Mouse (Mus musculus) bone marrow macrophage, adult 2 months (primary cell): ENCODE data around the gene Chst8. TPM values are rescaled to one million over a fixed set of nuclear protein-coding genes. Genes with fewer than 3 reads are reported as not detected.

ENCODE experiments used
- H3K27ac ChIP-seq: 2 replicates; pipeline ENCODE4 v1.5.1; 2012; ENCODE audit warnings: low read depth, low read length; ENCODE audit not compliant: insufficient read depth
- H3K4me1 ChIP-seq: 2 replicates; pipeline ENCODE4 v1.6.1; 2012; ENCODE audit warnings: low read length; ENCODE audit not compliant: control insufficient read depth, insufficient read depth
- H3K4me3 ChIP-seq: 2 replicates; pipeline ENCODE4 v1.5.1; 2012; ENCODE audit warnings: mild to moderate bottlenecking, low read length, moderate library complexity; ENCODE audit not compliant: insufficient read depth
- CTCF ChIP-seq: IDR thresholded peaks from 2 replicates; pipeline ENCODE4 v1.5.1; 2012; ENCODE audit warnings: low read depth, mild to moderate bottlenecking, low read length, moderate library complexity
- POLR2A ChIP-seq: IDR thresholded peaks from 2 replicates; pipeline ENCODE4 v1.6.1; 2012; ENCODE audit warnings: mild to moderate bottlenecking, low read depth, low read length, borderline replicate concordance
- polyA plus RNA-seq: library from polyadenylated mRNA; stranded (reverse); fragments of >200 nt; gene quantifications from 2 replicates; pipeline ENCODE4 v1.2.4, GENCODE M21; 2012; ENCODE audit not compliant: missing spikeins, insufficient read depth, insufficient read length

Gene Chst8
- polyA plus RNA-seq, 1 experiment = not detected

DNA sequence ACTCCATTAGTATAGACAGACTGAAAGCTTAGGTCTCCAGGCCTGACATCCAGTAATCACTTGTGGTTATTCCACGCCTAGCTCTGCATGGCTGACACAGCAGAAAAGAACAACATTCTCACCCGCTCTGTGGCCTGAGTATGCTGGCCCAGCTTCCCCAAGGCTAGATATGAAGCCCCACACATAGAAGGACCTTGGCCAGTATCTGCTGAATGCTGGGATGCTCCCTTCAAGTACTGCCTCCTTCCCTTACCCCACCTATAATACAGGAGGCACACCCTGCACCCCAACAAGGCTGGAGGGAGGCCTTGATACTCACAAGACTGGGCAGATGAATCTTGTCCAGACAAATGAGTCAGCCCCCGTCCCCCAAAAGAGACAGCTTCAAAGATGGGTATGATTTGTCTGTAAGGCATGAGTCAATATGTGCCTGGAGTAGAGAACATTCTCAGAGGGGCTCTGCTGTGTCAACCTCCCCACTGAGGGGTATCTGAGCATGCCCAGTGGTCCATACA is 6.8 kb downstream of the Chst8 start:
- TF ChIP-seq POLR2A (no peak), CTCF (no peak)
- Histone ChIP-seq H3K4me3 (no peak overlapping the region), H3K27ac (no peak overlapping the region), H3K4me1 (no peaks in the 10 kb centered on the region)

- no peaks in the 10 kb centered on the region for H3K4me1 ChIP-seq
- TF ChIP-seq CTCF (no peak), POLR2A (no peak)
- H3K27ac ChIP-seq = no peak overlapping the region
- H3K4me3 ChIP-seq = no peak overlapping the region
These were observed 7.5 kb downstream of the Chst8 start for GRCm38 (mm10) chr7:34805042-34805441.

- Histone ChIP-seq H3K4me1 (no peaks in the 10 kb centered on the region), H3K27ac (no peak overlapping the region), H3K4me3 (no peak overlapping the region)
- TF ChIP-seq POLR2A (no peak), CTCF (no peak)
These were observed 12.5 kb downstream of the Chst8 start for GRCm38 (mm10) chr7:34799950-34800511.

DNA sequence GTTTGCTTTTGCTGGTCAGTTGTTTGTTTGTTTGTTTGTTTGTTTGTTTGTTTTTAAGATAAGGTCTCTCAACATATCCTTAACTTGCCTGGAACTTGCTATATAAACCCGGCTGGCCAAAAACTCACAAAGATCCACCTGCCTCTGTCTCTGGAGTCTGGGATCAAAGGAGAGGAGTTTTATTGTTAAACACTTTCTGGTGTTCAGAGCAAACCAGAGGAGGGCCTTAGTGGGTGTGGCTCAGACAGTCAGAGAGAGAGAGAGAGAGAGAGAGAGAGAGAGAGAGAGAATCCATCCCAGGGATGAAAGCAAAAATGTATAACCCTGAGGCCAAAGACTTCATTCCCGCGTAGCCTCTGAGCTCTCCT is 13.1 kb downstream of the Chst8 start:
- TF ChIP-seq CTCF = no peak
- no peak for TF ChIP-seq POLR2A
- H3K4me3 ChIP-seq = no peak overlapping the region
- no peak overlapping the region for H3K27ac ChIP-seq
- no peaks in the 10 kb centered on the region for H3K4me1 ChIP-seq

GRCm38 (mm10) chr7:34798441-34799403 is 13.8 kb downstream of the Chst8 start:
- TF ChIP-seq POLR2A (no peak), CTCF (no peak)
- Histone ChIP-seq H3K4me1 (no peaks in the 10 kb centered on the region), H3K4me3 (no peak overlapping the region), H3K27ac (no peak overlapping the region)

DNA sequence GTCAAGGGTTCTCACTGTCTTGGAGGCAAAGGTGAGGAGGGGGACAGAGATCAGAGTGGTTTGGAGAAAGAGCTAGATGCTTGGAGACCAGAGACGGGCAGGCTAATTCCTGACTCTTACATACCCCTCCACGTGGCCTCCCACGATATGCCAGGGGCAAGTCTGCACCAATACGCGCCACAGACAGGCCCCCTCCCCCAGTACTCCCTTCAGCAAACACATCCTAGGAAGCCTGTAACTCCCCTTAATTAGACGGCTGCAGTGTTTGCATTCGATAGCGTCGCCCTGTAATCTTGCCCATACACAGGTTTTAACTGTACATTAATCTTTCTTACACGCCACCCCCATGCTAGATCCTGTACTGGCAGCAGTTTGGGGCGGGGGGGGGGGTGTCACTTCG is 14.5 kb downstream of the Chst8 start:
- Histone ChIP-seq H3K27ac (no peak overlapping the region), H3K4me1 (no peaks in the 10 kb centered on the region), H3K4me3 (no peak overlapping the region)
- TF ChIP-seq POLR2A = no peak
- TF ChIP-seq CTCF = no peak

DNA sequence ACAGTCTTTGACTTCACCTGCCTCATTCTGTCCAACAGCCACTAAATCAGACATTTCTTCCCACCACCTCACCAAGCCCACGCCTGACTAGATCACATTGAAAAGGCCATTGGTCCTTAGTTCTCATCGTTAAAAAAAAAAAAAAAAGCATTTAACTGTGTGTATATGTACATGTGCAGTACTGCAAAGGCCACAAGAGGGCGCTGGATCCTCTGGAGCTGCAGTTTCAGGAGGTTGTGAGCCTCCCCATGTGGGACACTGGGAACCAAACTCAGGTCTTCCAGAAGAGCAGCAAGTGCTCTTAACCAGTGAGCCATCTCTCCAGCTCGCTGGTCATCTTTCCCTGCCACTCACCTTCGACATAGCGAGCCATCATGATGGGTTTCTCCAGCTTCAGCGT is 22.1 kb downstream of the Chst8 start:
- Histone ChIP-seq H3K4me3 (no peak overlapping the region), H3K4me1 (no peaks in the 10 kb centered on the region), H3K27ac (no peak overlapping the region)
- TF ChIP-seq CTCF = no peak
- TF ChIP-seq POLR2A = no peak

- TF ChIP-seq CTCF = no peak
- TF ChIP-seq POLR2A = no peak
- H3K27ac ChIP-seq = no peak overlapping the region
- no peaks in the 10 kb centered on the region for H3K4me1 ChIP-seq
- H3K4me3 ChIP-seq = no peak overlapping the region
These were observed 25.3 kb downstream of the Chst8 start for GRCm38 (mm10) chr7:34787171-34787570.

- no peak overlapping the region for H3K27ac ChIP-seq
- no peak for TF ChIP-seq CTCF
- TF ChIP-seq POLR2A = no peak
- H3K4me1 ChIP-seq = no peaks in the 10 kb centered on the region
- H3K4me3 ChIP-seq = no peak overlapping the region
These were observed 27.5 kb downstream of the Chst8 start for GRCm38 (mm10) chr7:34785052-34785451.

GRCm38 (mm10) chr7:34784469-34784868 is 28.0 kb downstream of the Chst8 start:
- Histone ChIP-seq H3K4me3 (no peak overlapping the region), H3K27ac (no peak overlapping the region), H3K4me1 (no peaks in the 10 kb centered on the region)
- TF ChIP-seq CTCF (no peak), POLR2A (no peak)
